Mouse (Mus musculus) embryonic facial prominence, embryonic 15.5 days (tissue): ENCODE measurements around the gene Slit1. TPM values are rescaled to one million over a fixed set of nuclear protein-coding genes. Genes with fewer than 3 reads are reported as not detected.

Experiments used
- ATAC-seq: fragments of 200-750 bp; cut with Nextera tagmentation; 2 replicates; pipeline ENCODE4 v1.8.0; 2017; ENCODE audit warnings: low read depth, moderate TSS enrichment; ENCODE audit not compliant: insufficient number of reproducible peaks, low FRiP score, low TSS enrichment
- H3K27ac ChIP-seq: fragments of 300-500 bp; sonication (generic); replicated peaks from 2 replicates; pipeline ENCODE4 v1.5.1; 2015; ENCODE audit warnings: mild to moderate bottlenecking, inconsistent platforms
- H3K27me3 ChIP-seq: fragments of 300-500 bp; sonication (generic); 2 replicates; pipeline ENCODE4 v1.6.1; 2015; ENCODE audit warnings: inconsistent platforms
- H3K36me3 ChIP-seq: fragments of 300-500 bp; sonication (generic); 2 replicates; pipeline ENCODE4 v1.6.1; 2015; ENCODE audit warnings: mild to moderate bottlenecking, inconsistent platforms
- H3K4me1 ChIP-seq: fragments of 300-500 bp; sonication (generic); 2 replicates; pipeline ENCODE4 v1.6.1; 2015; ENCODE audit warnings: inconsistent platforms
- H3K4me2 ChIP-seq: fragments of 300-500 bp; sonication (generic); replicated peaks from 2 replicates; pipeline ENCODE4 v1.6.1; 2015; ENCODE audit warnings: mild to moderate bottlenecking, inconsistent platforms
- H3K4me3 ChIP-seq: fragments of 300-500 bp; sonication (generic); replicated peaks from 2 replicates; pipeline ENCODE4 v1.5.1; 2015; ENCODE audit warnings: mild to moderate bottlenecking, inconsistent platforms
- H3K9ac ChIP-seq: fragments of 300-500 bp; sonication (generic); 2 replicates; pipeline ENCODE4 v1.6.1; 2015; ENCODE audit warnings: inconsistent platforms
- H3K9me3 ChIP-seq: fragments of 300-500 bp; sonication (generic); replicated peaks from 2 replicates; pipeline ENCODE4 v1.6.1; 2016; ENCODE audit warnings: inconsistent platforms
- WGBS: fragments of 180-500 bp; shearing (Covaris S2); methylation state at CpG from one replicate; pipeline ENCODE4 v1.1.7; 2015; 5-methylcytosine and 5-hydroxymethylcytosine counted together
- polyA plus RNA-seq: library from polyadenylated mRNA; unstranded; fragments of >200 nt; fragmentation: Nextera tagmentation; extraction: Ambion mirVana; gene quantifications from 2 replicates; pipeline ENCODE4 v1.2.1, GENCODE M21; 2015

Gene Slit1
- polyA plus RNA-seq, 1 experiment from 2014 or later: 1.1 TPM

DNA sequence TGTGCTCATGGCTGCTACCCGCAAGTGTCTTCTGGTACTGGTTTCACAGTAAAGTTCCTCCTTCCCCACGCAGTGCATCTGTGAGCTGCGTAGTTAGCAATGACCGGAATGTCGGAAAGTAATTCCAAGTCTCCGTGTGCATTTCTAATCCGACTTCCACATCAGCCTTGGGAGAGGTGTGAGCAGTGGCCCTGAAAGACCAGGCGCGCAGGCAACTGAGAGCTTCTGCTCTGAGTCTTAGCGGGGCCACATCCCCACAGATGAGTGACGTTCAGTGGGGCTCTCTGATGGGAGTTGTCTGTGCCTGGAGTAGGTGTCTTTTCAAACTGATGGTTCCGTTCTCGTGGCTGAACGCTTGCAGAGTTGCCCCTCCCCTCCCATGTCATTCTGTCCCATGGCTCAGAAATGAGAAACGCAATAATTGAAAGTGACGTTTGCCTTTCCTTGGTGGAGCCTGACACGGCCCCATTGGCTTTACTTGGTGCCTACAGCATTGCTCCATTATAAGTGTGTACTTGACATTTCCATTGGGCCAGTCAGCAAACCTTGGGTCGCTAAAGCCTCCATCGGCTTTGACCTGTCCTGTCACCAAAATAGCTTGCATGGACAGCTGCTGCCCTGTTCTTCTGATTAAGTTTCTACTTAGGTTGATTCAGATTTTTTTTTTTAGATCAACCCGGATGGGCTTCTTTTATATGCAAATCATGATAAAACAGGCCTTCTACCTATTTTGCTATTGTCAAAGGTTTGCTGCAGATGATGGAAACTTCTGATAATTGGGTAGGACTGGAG is 155.8 kb downstream of the Slit1 start:
- Histone ChIP-seq H3K4me1 (no peaks in the 10 kb centered on the region), H3K9ac (no peak overlapping the region), H3K27ac (no peak overlapping the region), H3K36me3 (peaks cover 28% of the 10 kb centered on the region), H3K4me3 (no peak overlapping the region), H3K27me3 (no peaks in the 10 kb centered on the region), H3K4me2 (no peak overlapping the region), H3K9me3 (no peaks in the 10 kb centered on the region)
- ATAC-seq: no peak
- WGBS: 87% methylated on average over 20 of the region's 20 CpGs

DNA sequence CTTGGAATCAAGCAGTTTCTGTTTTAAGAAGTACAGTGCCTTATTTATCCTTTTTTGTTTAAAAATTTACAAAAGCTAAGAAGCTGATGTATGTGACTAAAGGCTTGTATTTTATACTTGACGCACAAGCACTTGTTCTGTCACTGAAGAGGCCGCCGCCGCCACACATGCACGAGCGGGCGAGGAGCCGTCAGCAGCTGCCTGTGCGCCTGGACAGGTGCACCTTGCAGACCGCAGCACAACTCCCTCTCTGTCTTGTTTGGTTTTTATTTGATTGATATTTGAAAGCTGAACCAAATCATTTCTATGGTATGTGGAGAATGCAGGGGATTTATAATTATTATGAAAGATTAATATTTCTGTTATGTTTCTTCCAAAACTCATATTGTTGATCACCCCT is 156.7 kb downstream of the Slit1 start:
- Histone ChIP-seq H3K4me3 (no peak overlapping the region), H3K4me1 (no peaks in the 10 kb centered on the region), H3K27me3 (no peaks in the 10 kb centered on the region), H3K36me3 (peaks cover 37% of the 10 kb centered on the region), H3K27ac (no peak overlapping the region), H3K4me2 (no peak overlapping the region), H3K9me3 (no peaks in the 10 kb centered on the region), H3K9ac (no peak overlapping the region)
- no peak for ATAC-seq
- WGBS: 80% methylated on average over 10 of the region's 10 CpGs

DNA sequence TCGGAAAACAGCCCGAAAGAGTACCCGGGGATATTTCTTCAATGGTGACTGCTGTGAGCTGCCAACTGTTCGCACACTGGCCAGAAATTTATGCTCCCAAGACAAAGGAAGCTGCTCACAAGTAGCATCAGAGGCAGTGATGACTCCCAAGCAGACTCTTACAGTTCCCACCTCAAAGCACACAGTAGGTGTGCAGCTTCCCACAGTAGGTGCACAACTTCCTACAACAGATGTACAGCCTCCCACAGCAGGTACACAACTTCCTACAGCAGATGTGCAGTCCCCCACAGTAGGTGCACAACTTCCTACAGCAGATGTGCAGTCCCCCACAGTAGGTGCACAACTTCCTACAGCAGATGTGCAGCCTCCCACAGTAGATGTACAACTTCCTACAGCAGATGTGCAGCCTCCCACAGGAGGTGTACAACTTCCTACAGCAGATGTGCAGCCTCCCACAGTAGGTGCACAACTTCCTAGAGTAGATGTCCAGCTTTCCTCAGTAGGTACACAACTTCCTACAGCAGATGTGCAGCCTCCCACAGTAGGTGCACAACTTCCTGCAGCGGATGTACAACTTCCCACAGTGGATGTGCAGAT is 160.4 kb downstream of the Slit1 start:
- Histone ChIP-seq H3K27ac (no peak overlapping the region), H3K27me3 (no peaks in the 10 kb centered on the region), H3K36me3 (peaks cover 39% of the 10 kb centered on the region), H3K9me3 (no peaks in the 10 kb centered on the region), H3K4me3 (no peak overlapping the region), H3K4me2 (no peak overlapping the region), H3K4me1 (no peaks in the 10 kb centered on the region), H3K9ac (no peak overlapping the region)
- no peak for ATAC-seq
- WGBS: 96% methylated on average over 5 of the region's 5 CpGs

DNA sequence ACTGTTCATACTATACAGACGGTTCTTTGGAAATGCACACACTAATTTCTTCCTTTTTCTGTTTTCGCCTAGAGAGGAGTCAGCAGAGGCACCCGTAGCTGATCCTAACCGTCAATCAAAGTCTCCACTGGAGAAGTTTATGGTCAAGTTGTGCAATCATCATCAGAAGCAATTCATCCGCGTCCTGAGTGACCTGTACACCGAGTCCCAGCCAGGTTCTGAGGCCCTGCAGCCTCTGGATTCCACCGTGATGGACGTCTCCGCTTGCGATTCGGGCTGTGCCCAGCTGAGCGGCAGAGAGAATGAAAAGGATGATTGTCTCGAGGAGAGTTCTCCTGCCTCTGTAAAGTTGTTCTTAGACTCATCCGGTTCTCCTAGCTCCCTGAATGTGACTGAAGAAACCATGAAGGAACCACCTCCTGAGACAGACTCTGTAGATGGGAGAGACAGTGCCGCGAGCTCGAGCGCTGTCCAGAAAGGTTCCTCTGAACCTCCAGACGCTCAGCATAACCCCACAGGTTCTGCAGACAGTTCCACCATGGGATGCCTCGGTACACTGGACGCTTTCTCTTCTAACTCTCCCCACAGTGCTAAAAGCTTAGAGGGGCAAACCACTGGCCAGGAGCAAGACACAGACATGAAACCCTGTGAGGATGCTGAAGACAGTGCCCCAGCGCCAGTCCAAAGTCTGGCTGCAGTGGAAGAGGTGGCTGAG is 161.6 kb downstream of the Slit1 start, which contains the start of gene Gm340:
TSS of gene Gm340 (plus strand) at position 665 of the 715 bp plus-strand sequence.
- H3K9ac ChIP-seq: no peak within 1 kb of the TSS
- H3K27me3 ChIP-seq: no peaks in the 10 kb centered on the region

DNA sequence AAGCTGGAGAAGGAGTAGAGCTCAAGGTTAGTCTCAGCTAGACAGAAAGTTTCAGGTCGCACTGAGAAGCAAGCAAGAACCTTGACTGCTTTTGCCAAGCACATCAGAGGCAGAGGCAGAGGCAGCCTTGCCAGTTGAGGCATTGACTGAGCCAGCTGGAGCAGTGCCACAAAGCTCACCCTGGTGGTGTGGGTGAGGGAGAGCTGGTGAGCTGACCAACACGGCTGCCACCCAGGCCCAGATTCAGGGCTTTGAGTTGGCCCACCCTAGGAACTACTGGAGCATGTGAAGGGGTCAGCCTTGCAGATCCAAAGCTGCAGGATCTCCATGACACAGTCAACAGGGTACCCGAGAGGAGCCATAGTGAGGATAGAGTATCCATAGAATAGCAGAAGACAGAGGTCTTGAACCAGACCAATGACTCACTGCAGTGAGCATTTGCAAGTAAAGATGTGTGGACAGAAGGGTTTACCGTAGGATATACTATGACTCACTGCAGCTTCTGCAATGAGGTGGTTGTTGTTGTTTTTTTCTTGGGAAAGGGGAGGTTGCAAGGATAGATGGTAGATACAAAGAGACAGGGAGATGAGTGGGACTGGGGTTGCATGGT is 164.0 kb downstream of the Slit1 start:
- peaks cover 31% of the 10 kb centered on the region for H3K36me3 ChIP-seq
- no peaks in the 10 kb centered on the region for H3K27me3 ChIP-seq
- H3K4me3 ChIP-seq: no peak overlapping the region
- H3K9me3 ChIP-seq: no peaks in the 10 kb centered on the region
- H3K27ac ChIP-seq: no peak overlapping the region
- H3K9ac ChIP-seq: no peak overlapping the region
- WGBS: 89% methylated on average over 4 of the region's 4 CpGs
- no peaks in the 10 kb centered on the region for H3K4me1 ChIP-seq
- ATAC-seq: no peak
- no peak overlapping the region for H3K4me2 ChIP-seq

More for the DNA sequence above, 161.6 kb downstream of the Slit1 start, which contains the start of gene Gm340:
- H3K4me2 ChIP-seq: no peak within 1 kb of the TSS
- ATAC-seq: no peak
- H3K4me1 ChIP-seq: no peaks in the 10 kb centered on the region
- 90% methylated on average over 23 of the region's 23 CpGs for WGBS
- H3K36me3 ChIP-seq: peaks cover 39% of the 10 kb centered on the region
- no peak within 1 kb of the TSS for H3K27ac ChIP-seq
- H3K9me3 ChIP-seq: no peaks in the 10 kb centered on the region
- no peak within 1 kb of the TSS for H3K4me3 ChIP-seq

DNA sequence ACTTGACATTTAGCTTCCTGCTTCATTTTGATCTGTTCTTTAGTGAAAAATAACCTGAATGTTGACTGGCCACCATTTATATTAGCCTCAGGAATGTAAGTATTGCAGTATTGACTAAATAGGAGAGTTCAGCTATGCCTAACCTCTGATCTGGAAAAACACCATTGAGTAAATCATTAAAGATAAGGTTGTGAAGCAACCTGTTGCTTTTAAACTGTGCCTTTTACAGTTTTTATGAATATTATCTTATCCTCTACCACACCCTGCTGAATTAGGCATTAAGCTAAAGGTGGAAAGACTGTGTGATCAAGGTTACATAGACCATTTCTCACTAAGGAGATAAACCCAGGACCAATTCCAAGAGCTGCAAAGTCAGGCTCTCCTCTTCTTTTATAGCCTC is 165.9 kb downstream of the Slit1 start:
- Histone ChIP-seq H3K27ac (no peak overlapping the region), H3K27me3 (no peaks in the 10 kb centered on the region), H3K4me3 (no peak overlapping the region), H3K4me1 (no peaks in the 10 kb centered on the region), H3K9me3 (no peaks in the 10 kb centered on the region), H3K9ac (no peak overlapping the region), H3K4me2 (no peak overlapping the region), H3K36me3 (peaks cover 12% of the 10 kb centered on the region)
- no peak for ATAC-seq

DNA sequence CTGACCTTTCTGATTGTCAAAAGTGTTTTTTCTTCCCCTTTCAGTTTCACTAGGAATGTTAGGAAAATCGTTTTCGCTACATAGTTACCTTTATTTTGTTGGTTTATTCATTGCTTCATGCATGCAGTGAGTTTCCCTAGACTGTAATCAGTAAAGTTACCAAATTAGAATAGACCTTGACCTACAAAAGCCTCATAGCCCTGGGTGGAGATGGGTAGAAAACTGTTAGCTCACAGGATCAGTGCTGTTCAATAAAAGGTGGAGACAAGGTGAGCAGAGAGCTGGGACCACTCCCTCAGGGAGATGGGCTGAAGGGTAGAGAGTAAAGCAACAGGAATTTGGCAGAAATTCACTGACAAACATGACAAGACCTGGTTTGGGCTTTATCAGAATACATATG is 169.8 kb downstream of the Slit1 start:
- H3K36me3 ChIP-seq: no peaks in the 10 kb centered on the region
- H3K4me3 ChIP-seq: no peak overlapping the region
- 91% methylated on average over 2 of the region's 2 CpGs for WGBS
- no peak overlapping the region for H3K4me2 ChIP-seq
- no peaks in the 10 kb centered on the region for H3K9me3 ChIP-seq
- no peak for ATAC-seq
- no peak overlapping the region for H3K27ac ChIP-seq
- no peak overlapping the region for H3K9ac ChIP-seq
- H3K4me1 ChIP-seq: no peaks in the 10 kb centered on the region
- H3K27me3 ChIP-seq: no peaks in the 10 kb centered on the region

DNA sequence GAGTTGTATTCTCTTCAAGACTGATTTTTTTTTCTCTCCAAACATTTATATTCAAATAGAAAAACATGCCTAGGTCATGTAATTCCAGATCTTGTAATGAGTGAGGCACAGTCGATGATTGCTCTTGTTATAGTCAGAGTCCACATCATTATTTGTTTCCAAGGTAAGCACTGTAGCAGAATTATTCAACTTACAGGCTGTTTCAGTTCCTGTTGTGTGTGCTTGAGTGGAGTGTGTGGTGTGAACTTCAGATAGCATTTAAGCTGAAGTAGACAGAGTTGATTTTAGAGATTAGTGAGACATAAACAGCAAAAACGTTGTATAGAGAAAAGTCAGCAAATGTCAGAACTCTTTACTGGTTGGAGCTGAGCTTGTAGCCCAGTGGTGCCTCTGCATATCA is 174.7 kb downstream of the Slit1 start:
- WGBS: 72% methylated on average over 2 of the region's 2 CpGs
- H3K27me3 ChIP-seq: no peaks in the 10 kb centered on the region
- no peak overlapping the region for H3K27ac ChIP-seq
- no peak overlapping the region for H3K4me2 ChIP-seq
- H3K4me1 ChIP-seq: no peaks in the 10 kb centered on the region
- no peaks in the 10 kb centered on the region for H3K9me3 ChIP-seq
- H3K9ac ChIP-seq: no peak overlapping the region
- no peaks in the 10 kb centered on the region for H3K36me3 ChIP-seq
- no peak overlapping the region for H3K4me3 ChIP-seq
- ATAC-seq: no peak

DNA sequence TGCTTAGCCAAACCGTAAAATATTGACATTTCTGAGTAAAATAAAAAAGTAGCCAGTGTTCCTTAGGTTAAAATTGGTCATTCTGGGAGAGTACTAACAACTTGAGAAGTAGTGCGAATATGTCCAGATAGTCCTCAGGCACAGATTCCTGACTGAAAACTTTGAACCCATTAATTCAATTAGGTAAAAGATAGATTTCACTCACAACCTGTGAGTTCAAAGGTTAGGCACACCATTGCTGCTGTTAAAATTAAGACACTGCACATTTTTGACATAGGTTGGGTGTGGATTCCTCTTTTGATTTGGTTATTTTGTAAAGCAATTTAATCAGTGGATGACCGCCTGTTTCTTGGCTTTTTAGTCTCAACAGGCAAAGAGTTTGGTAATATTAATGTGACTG is 182.6 kb downstream of the Slit1 start:
- Histone ChIP-seq H3K4me1 (no peaks in the 10 kb centered on the region), H3K9ac (no peak overlapping the region), H3K9me3 (no peaks in the 10 kb centered on the region), H3K4me3 (no peak overlapping the region), H3K27ac (no peak overlapping the region), H3K27me3 (no peaks in the 10 kb centered on the region), H3K36me3 (peaks cover 14% of the 10 kb centered on the region), H3K4me2 (no peak overlapping the region)
- no peak for ATAC-seq
- WGBS: 85% methylated on average over 3 of the region's 3 CpGs

DNA sequence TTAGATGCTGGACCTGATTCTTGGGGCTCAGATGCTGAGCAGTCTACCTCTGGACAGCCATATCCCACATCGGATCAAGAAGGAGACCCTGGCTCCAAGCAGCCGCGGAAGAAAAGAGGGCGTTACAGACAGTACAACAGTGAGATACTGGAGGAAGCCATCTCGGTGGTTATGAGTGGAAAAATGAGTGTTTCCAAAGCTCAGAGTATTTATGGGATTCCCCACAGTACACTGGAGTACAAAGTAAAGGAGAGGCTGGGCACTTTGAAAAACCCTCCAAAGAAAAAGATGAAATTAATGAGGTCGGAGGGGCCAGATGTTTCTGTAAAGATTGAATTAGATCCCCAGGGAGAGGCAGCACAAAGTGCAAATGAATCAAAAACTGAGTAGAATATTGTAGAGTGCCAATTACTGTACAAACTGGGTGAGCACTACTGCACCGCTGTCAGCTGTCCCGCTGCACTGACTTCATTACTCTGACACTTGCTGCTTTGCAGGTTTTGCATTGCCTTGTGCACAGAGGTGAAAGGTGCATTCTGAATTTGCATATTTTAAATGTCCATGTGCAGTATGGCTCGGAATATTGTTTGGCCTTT is 184.5 kb downstream of the Slit1 start:
- Histone ChIP-seq H3K27ac (no peak overlapping the region), H3K9ac (no peak overlapping the region), H3K36me3 (peaks cover 19% of the 10 kb centered on the region), H3K9me3 (no peaks in the 10 kb centered on the region), H3K4me3 (no peak overlapping the region), H3K4me1 (no peaks in the 10 kb centered on the region), H3K27me3 (no peaks in the 10 kb centered on the region), H3K4me2 (no peak overlapping the region)
- no peak for ATAC-seq
- 81% methylated on average over 9 of the region's 9 CpGs for WGBS

DNA sequence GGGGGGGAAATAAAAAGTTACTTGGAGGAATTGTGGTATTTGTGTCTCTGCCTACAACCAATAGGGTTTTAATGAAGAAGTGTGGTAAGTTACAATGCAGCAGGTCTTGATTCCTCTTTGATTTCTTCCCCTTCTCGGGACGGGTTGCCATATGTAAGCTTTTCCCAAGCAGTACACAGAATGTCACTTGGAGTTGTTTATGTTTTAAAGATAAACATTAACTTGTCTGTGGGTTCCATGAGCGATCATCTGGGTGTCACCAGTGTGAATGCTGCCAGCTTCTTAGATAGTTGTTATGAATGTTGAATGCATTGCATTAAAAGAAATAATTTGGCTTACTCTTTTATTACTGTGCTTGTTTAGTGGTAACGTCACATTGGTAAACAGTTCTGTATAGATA is 186.0 kb downstream of the Slit1 start:
- H3K27ac ChIP-seq: no peak overlapping the region
- no peaks in the 10 kb centered on the region for H3K27me3 ChIP-seq
- H3K36me3 ChIP-seq: peaks cover 21% of the 10 kb centered on the region
- 81% methylated on average over 4 of the region's 4 CpGs for WGBS
- H3K9me3 ChIP-seq: no peaks in the 10 kb centered on the region
- H3K4me2 ChIP-seq: no peak overlapping the region
- no peak overlapping the region for H3K4me3 ChIP-seq
- no peaks in the 10 kb centered on the region for H3K4me1 ChIP-seq
- no peak overlapping the region for H3K9ac ChIP-seq
- ATAC-seq: no peak
